Mouse (Mus musculus) lung, adult 2 months (tissue): ENCODE data around the gene Mslnl.

Experiments
- CTCF ChIP-seq: fragments of 200-500 bp; IDR thresholded peaks from 2 replicates; pipeline ENCODE4 v1.5.1; 2011; ENCODE audit warnings: mild to moderate bottlenecking, low read length, control low read depth; ENCODE audit not compliant: insufficient read depth
- POLR2A ChIP-seq: fragments of 200-500 bp; IDR thresholded peaks from 2 replicates; pipeline ENCODE4 v1.6.1; 2011; ENCODE audit warnings: low read depth, mild to moderate bottlenecking, control low read depth, low read length, borderline replicate concordance; ENCODE audit errors: extremely low read depth

GRCm38 (mm10) chr17:25755627-25756377 is 20.0 kb downstream of the Mslnl start:
- TF ChIP-seq POLR2A = no peak
- TF ChIP-seq CTCF = no peak
